Mouse (Mus musculus) adrenal gland, adult 8-10 months (tissue): ENCODE data around the gene Btbd1. TPM values are rescaled to one million over a fixed set of nuclear protein-coding genes. Genes with fewer than 3 reads are reported as not detected.
A peak's percentile ranks its signal among the peaks of the same experiment; 100 is the strongest.

Experiments used
- DNase-seq: peaks from one replicate; pipeline ENCODE4 v3.0.0; 2022
- total RNA-seq, 4 experiments: library from RNA; stranded (reverse); gene quantifications; 2 replicates each; pipeline ENCODE4 v1.2.4; 2022

The Btbd1 gene
- total RNA-seq, 4 experiments from 2014 or later = 97.3 to 112 (median 104) TPM

GRCm38 (mm10) chr7:81775325-81775724, 53.9 kb downstream of the Btbd1 start:
- DNase-seq = no peak

GRCm38 (mm10) chr7:81772786-81773539, 56.3 kb downstream of the Btbd1 start:
- no peak for DNase-seq

GRCm38 (mm10) chr7:81763110-81763845, 66.0 kb downstream of the Btbd1 start:
- DNase-seq = no peak

- peak; percentile 80 for DNase-seq
Observed at GRCm38 (mm10) chr7:81762180-81763109, 66.8 kb downstream of the Btbd1 start, which contains the start of gene Ramac. Gene Ramac, plus strand, starts transcription at chr7:81762925.

GRCm38 (mm10) chr7:81747956-81748355, 81.3 kb downstream of the Btbd1 start:
- no peak for DNase-seq

GRCm38 (mm10) chr7:81744145-81744544, 85.1 kb downstream of the Btbd1 start:
- peak; percentile 56 for DNase-seq

Other genes with a start within 250 kb of the Btbd1 start
- 10 to 100 TPM in 2 of 4 experiments, 1 to 10 TPM in 2; 2.0 to 15.1 (median 7.6) TPM for gene Homer2, start 121.9 kb downstream of the Btbd1 start, total RNA-seq
- 10 to 100 TPM; 46.9 to 62.3 (median 54.4) TPM for gene Ramac, start 66.5 kb downstream of the Btbd1 start, total RNA-seq
- 10 to 100 TPM; 42.5 to 46.9 (median 45.0) TPM for gene 3110040N11Rik, start 40.0 kb downstream of the Btbd1 start, total RNA-seq
- gene Gm10160, start 26.4 kb upstream of the Btbd1 start, total RNA-seq = not detected
- 10 to 100 TPM; 12.8 to 21.0 (median 16.2) TPM for gene Tm6sf1, start 29.6 kb upstream of the Btbd1 start, total RNA-seq
- gene Hdgfl3, start 105.0 kb upstream of the Btbd1 start, total RNA-seq = 10 to 100 TPM in 3 of 4 experiments, 1 to 10 TPM in 1; 9.9 to 18.2 (median 13.2) TPM
- gene Bnc1, start 162.9 kb upstream of the Btbd1 start, total RNA-seq = under 1 TPM; 0.09 to 0.73 (median 0.50) TPM